Mouse (Mus musculus) stomach, embryonic 15.5 days (tissue): ENCODE data around the gene Tmem100. TPM values are rescaled to one million over a fixed set of nuclear protein-coding genes. Genes with fewer than 3 reads are reported as not detected.

ENCODE experiments used
- ATAC-seq: fragments of 200-750 bp; cut with Nextera tagmentation; 2 replicates; pipeline ENCODE4 v1.8.0; 2017; ENCODE audit warnings: low read depth, moderate number of reproducible peaks, moderate TSS enrichment; ENCODE audit not compliant: insufficient read depth, low FRiP score
- H3K27ac ChIP-seq: fragments of 300-500 bp; sonication (generic); 2 replicates; pipeline ENCODE4 v1.5.1; 2015; ENCODE audit warnings: mild to moderate bottlenecking, inconsistent platforms
- H3K27me3 ChIP-seq: fragments of 300-500 bp; sonication (generic); replicated peaks from 2 replicates; pipeline ENCODE4 v1.6.1; 2015; ENCODE audit warnings: inconsistent platforms
- H3K36me3 ChIP-seq: fragments of 300-500 bp; sonication (generic); 2 replicates; pipeline ENCODE4 v1.6.1; 2015; ENCODE audit warnings: inconsistent platforms
- H3K4me1 ChIP-seq: fragments of 300-500 bp; sonication (generic); 2 replicates; pipeline ENCODE4 v1.6.1; 2015; ENCODE audit warnings: inconsistent platforms
- H3K4me2 ChIP-seq: fragments of 300-500 bp; sonication (generic); 2 replicates; pipeline ENCODE4 v1.6.1; 2015; ENCODE audit warnings: mild to moderate bottlenecking, inconsistent platforms
- H3K4me3 ChIP-seq: fragments of 300-500 bp; sonication (generic); replicated peaks from 2 replicates; pipeline ENCODE4 v1.5.1; 2015; ENCODE audit warnings: inconsistent platforms
- H3K9ac ChIP-seq: fragments of 300-500 bp; sonication (generic); 2 replicates; pipeline ENCODE4 v1.6.1; 2015; ENCODE audit warnings: inconsistent platforms
- H3K9me3 ChIP-seq: fragments of 300-500 bp; sonication (generic); 2 replicates; pipeline ENCODE4 v1.6.1; 2016; ENCODE audit warnings: inconsistent platforms
- WGBS: fragments of 180-500 bp; shearing (Covaris S2); methylation state at CpG from one replicate; pipeline ENCODE4 v1.1.7; 2015; 5-methylcytosine and 5-hydroxymethylcytosine counted together
- polyA plus RNA-seq: library from polyadenylated mRNA; unstranded; fragments of >200 nt; fragmentation: Nextera tagmentation; extraction: Ambion mirVana; gene quantifications from 2 replicates; pipeline ENCODE4 v1.2.1, GENCODE M21; 2015

Gene Tmem100
- polyA plus RNA-seq, 1 experiment from 2014 or later, result 27.3 TPM

GRCm38 (mm10) chr11:90025891-90026801 lies 4.0 kb upstream of the Tmem100 start:
- 57% methylated on average over 14 of the region's 14 CpGs for WGBS
- Histone ChIP-seq H3K9ac (no peak overlapping the region), H3K4me1 (0 out of 2 replicates have a peak, but pooled peaks cover 7% of the 10 kb centered on the region), H3K9me3 (no peaks in the 10 kb centered on the region), H3K27me3 (no peaks in the 10 kb centered on the region), H3K27ac (no peak overlapping the region), H3K36me3 (no peaks in the 10 kb centered on the region), H3K4me3 (no peak overlapping the region), H3K4me2 (no peak overlapping the region)
- ATAC-seq, result peak; percentile 64; the same call in 1 of the 2 replicates

GRCm38 (mm10) chr11:90026802-90027174 lies 3.4 kb upstream of the Tmem100 start:
- H3K36me3 ChIP-seq, result no peaks in the 10 kb centered on the region
- no peaks in the 10 kb centered on the region for H3K9me3 ChIP-seq
- no peak overlapping the region for H3K27ac ChIP-seq
- no peak overlapping the region for H3K4me3 ChIP-seq
- H3K4me2 ChIP-seq, result no peak overlapping the region
- ATAC-seq, result no peak
- H3K4me1 ChIP-seq, result peaks cover 11% of the 10 kb centered on the region; the same call in 1 of the 2 replicates
- H3K27me3 ChIP-seq, result no peaks in the 10 kb centered on the region
- H3K9ac ChIP-seq, result no peak overlapping the region
- 59% methylated on average over 5 of the region's 5 CpGs for WGBS

GRCm38 (mm10) chr11:90027216-90027615 lies 2.9 kb upstream of the Tmem100 start:
- no peaks in the 10 kb centered on the region for H3K9me3 ChIP-seq
- ATAC-seq, result no peak
- H3K9ac ChIP-seq, result no peak overlapping the region
- no peaks in the 10 kb centered on the region for H3K36me3 ChIP-seq
- peaks cover 11% of the 10 kb centered on the region; the same call in 1 of the 2 replicates for H3K4me1 ChIP-seq
- no peak overlapping the region for H3K4me2 ChIP-seq
- H3K27me3 ChIP-seq, result no peaks in the 10 kb centered on the region
- no peak overlapping the region for H3K4me3 ChIP-seq
- H3K27ac ChIP-seq, result no peak overlapping the region
- 60% methylated on average over 7 of the region's 7 CpGs for WGBS

GRCm38 (mm10) chr11:90028746-90029145 lies 1.4 kb upstream of the Tmem100 start:
- no peaks in the 10 kb centered on the region for H3K36me3 ChIP-seq
- no peak overlapping the region for H3K4me2 ChIP-seq
- peaks cover 11% of the 10 kb centered on the region; the same call in 1 of the 2 replicates for H3K4me1 ChIP-seq
- no peak overlapping the region for H3K27ac ChIP-seq
- H3K9ac ChIP-seq, result no peak overlapping the region
- H3K4me3 ChIP-seq, result no peak overlapping the region
- no peak for ATAC-seq
- H3K27me3 ChIP-seq, result no peaks in the 10 kb centered on the region
- WGBS, result 91% methylated on average over 8 of the region's 8 CpGs
- no peaks in the 10 kb centered on the region for H3K9me3 ChIP-seq

GRCm38 (mm10) chr11:90029354-90029753 lies 794 bp upstream of the Tmem100 start:
- Histone ChIP-seq H3K36me3 (no peaks in the 10 kb centered on the region), H3K9me3 (no peaks in the 10 kb centered on the region), H3K4me2 (peak overlapping the region; percentile 50), H3K4me1 (peaks cover 11% of the 10 kb centered on the region; the same call in 1 of the 2 replicates), H3K4me3 (peak overlapping the region; percentile 27), H3K9ac (no peak overlapping the region), H3K27ac (no peak overlapping the region), H3K27me3 (no peaks in the 10 kb centered on the region)
- no peak for ATAC-seq
- 35% methylated on average over 10 of the region's 10 CpGs for WGBS

- peaks cover 11% of the 10 kb centered on the region; the same call in 1 of the 2 replicates for H3K4me1 ChIP-seq
- peak overlapping the region; percentile 50 for H3K4me2 ChIP-seq
- H3K4me3 ChIP-seq, result peak overlapping the region; percentile 40
- H3K9me3 ChIP-seq, result no peaks in the 10 kb centered on the region
- 1% methylated on average over 15 of the region's 15 CpGs for WGBS
- H3K36me3 ChIP-seq, result peaks cover 3% of the 10 kb centered on the region; the same call in 1 of the 2 replicates
- H3K27ac ChIP-seq, result peak overlapping the region; percentile 23; the same call in 1 of the 2 replicates
- ATAC-seq, result no peak; the same call in 1 of the 2 replicates
- H3K27me3 ChIP-seq, result no peaks in the 10 kb centered on the region
- H3K9ac ChIP-seq, result peak overlapping the region; percentile 26; the same call in 1 of the 2 replicates
Observed at GRCm38 (mm10) chr11:90030557-90030956, 409 bp downstream of the Tmem100 start.

GRCm38 (mm10) chr11:90031076-90031475 lies 928 bp downstream of the Tmem100 start:
- H3K9me3 ChIP-seq, result no peaks in the 10 kb centered on the region
- peak overlapping the region; percentile 40 for H3K4me3 ChIP-seq
- H3K4me2 ChIP-seq, result peak overlapping the region; percentile 50
- no peaks in the 10 kb centered on the region for H3K27me3 ChIP-seq
- H3K27ac ChIP-seq, result peak overlapping the region; percentile 23; the same call in 1 of the 2 replicates
- 25% methylated on average over 7 of the region's 7 CpGs for WGBS
- peak overlapping the region; percentile 26; the same call in 1 of the 2 replicates for H3K9ac ChIP-seq
- H3K36me3 ChIP-seq, result peaks cover 3% of the 10 kb centered on the region; the same call in 1 of the 2 replicates
- H3K4me1 ChIP-seq, result peaks cover 11% of the 10 kb centered on the region; the same call in 1 of the 2 replicates
- no peak for ATAC-seq

- Histone ChIP-seq H3K27me3 (no peaks in the 10 kb centered on the region), H3K4me1 (peaks cover 11% of the 10 kb centered on the region; the same call in 1 of the 2 replicates), H3K4me2 (peak overlapping the region; percentile 50), H3K9ac (no peak overlapping the region), H3K36me3 (peaks cover 3% of the 10 kb centered on the region; the same call in 1 of the 2 replicates), H3K4me3 (peak overlapping the region; percentile 40), H3K9me3 (no peaks in the 10 kb centered on the region), H3K27ac (no peak overlapping the region)
- no peak for ATAC-seq
- 9% methylated on average over 8 of the region's 8 CpGs for WGBS
Observed at GRCm38 (mm10) chr11:90032807-90033206, 2.7 kb downstream of the Tmem100 start.

- no peaks in the 10 kb centered on the region for H3K9me3 ChIP-seq
- peaks cover 3% of the 10 kb centered on the region; the same call in 1 of the 2 replicates for H3K36me3 ChIP-seq
- peak overlapping the region; percentile 50 for H3K4me2 ChIP-seq
- 41% methylated on average over 5 of the region's 5 CpGs for WGBS
- no peaks in the 10 kb centered on the region for H3K27me3 ChIP-seq
- H3K4me3 ChIP-seq, result peak overlapping the region; percentile 40
- no peak overlapping the region for H3K27ac ChIP-seq
- no peak for ATAC-seq
- no peak overlapping the region for H3K9ac ChIP-seq
- H3K4me1 ChIP-seq, result peaks cover 11% of the 10 kb centered on the region; the same call in 1 of the 2 replicates
Observed at GRCm38 (mm10) chr11:90033442-90033841, 3.3 kb downstream of the Tmem100 start.

GRCm38 (mm10) chr11:90034646-90035045 lies 4.5 kb downstream of the Tmem100 start:
- H3K4me1 ChIP-seq, result peaks cover 8% of the 10 kb centered on the region; the same call in 1 of the 2 replicates
- ATAC-seq, result no peak
- H3K4me2 ChIP-seq, result no peak overlapping the region
- H3K9me3 ChIP-seq, result no peaks in the 10 kb centered on the region
- no peak overlapping the region for H3K4me3 ChIP-seq
- WGBS, result 81% methylated on average over 12 of the region's 12 CpGs
- no peaks in the 10 kb centered on the region for H3K27me3 ChIP-seq
- no peak overlapping the region for H3K9ac ChIP-seq
- H3K27ac ChIP-seq, result no peak overlapping the region
- peaks cover 3% of the 10 kb centered on the region; the same call in 1 of the 2 replicates for H3K36me3 ChIP-seq

- Histone ChIP-seq H3K9ac (no peak overlapping the region), H3K36me3 (peaks cover 3% of the 10 kb centered on the region; the same call in 1 of the 2 replicates), H3K27me3 (no peaks in the 10 kb centered on the region), H3K4me1 (peaks cover 4% of the 10 kb centered on the region; the same call in 1 of the 2 replicates), H3K4me2 (no peak overlapping the region), H3K4me3 (no peak overlapping the region), H3K27ac (no peak overlapping the region), H3K9me3 (no peaks in the 10 kb centered on the region)
- 0 out of 2 replicates have a peak, but pooled peaks have one; percentile 51 for ATAC-seq
- WGBS, result 71% methylated on average over 14 of the region's 14 CpGs
Observed at GRCm38 (mm10) chr11:90035532-90035931, 5.4 kb downstream of the Tmem100 start.

GRCm38 (mm10) chr11:90036416-90036815 lies 6.3 kb downstream of the Tmem100 start:
- 90% methylated on average over 4 of the region's 4 CpGs for WGBS
- no peak for ATAC-seq

More at GRCm38 (mm10) chr11:90036416-90036815, 6.3 kb downstream of the Tmem100 start:
- Histone ChIP-seq H3K27me3 (no peaks in the 10 kb centered on the region), H3K9me3 (no peaks in the 10 kb centered on the region), H3K4me3 (no peak overlapping the region), H3K4me2 (no peak overlapping the region), H3K27ac (no peak overlapping the region), H3K4me1 (peaks cover 1% of the 10 kb centered on the region; the same call in 1 of the 2 replicates), H3K36me3 (peaks cover 3% of the 10 kb centered on the region; the same call in 1 of the 2 replicates), H3K9ac (no peak overlapping the region)
